Mouse (Mus musculus): ENCODE data around the gene Mapk10. TPM values are rescaled to one million over a fixed set of nuclear protein-coding genes. Genes with fewer than 3 reads are reported as not detected.

The Mapk10 gene
- total and polyA plus RNA-seq, 3 experiments: 0.10 to 0.95 (median 0.47) TPM

DNA sequence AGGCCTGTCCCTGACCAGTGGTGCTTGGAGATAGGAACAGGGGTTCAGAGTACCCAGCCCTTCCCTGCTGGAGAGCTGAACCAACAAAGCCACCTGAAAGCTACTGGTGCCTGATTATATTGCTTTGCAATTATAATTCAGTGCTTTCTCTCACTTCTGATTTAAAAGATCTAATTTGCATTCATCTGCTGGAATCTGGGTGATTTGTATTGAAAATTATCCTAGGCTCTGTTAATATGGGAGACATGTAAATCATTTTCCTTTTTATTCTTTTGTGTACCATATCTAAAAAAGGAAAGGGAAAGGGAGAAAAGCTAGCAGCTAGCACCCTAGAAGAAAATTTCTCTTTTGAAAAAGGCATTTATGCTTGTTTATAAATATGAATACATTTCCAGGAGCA is 234.6 kb downstream of the Mapk10 start:
- Histone ChIP-seq H3K27me3 (replicated peaks) (no peaks in the 10 kb centered on the region), H3K27ac (ENCODE audit: insufficient read depth, low read depth) (no peak overlapping the region), H3K36me3 (replicated peaks in 1 of 2; ENCODE audit: control insufficient read depth in 1 of 2, insufficient read depth in 1 of 2, low read length in 1 of 2) (no peaks in the 10 kb centered on the region), H3K4me2 (ENCODE audit: insufficient read depth, low read depth, poor library complexity, severe bottlenecking) (peak overlapping the region; percentile 31; the same call in 1 of the 2 replicates), H3K4me3 (replicated peaks in 1 of 3; ENCODE audit: low read depth in 2 of 3, low read length in 2 of 3, poor library complexity in 1 of 3) (no peak overlapping the region), H3K79me2 (replicated peaks; ENCODE audit: control insufficient read depth, extremely low read depth, insufficient read depth, poor library complexity, severe bottlenecking) (no peaks in the 10 kb centered on the region), H3K4me1 (ENCODE audit: control insufficient read depth in 1 of 2, insufficient read depth in 2 of 2) (peaks cover 5 to 16% of the 10 kb centered on the region in 2 experiments; a peak in 3 of 4 replicates), H3K9ac (ENCODE audit: insufficient read depth, low read depth) (no peak overlapping the region), H3K9me3 (replicated peaks; ENCODE audit: low read length) (no peaks in the 10 kb centered on the region)
- DNase-seq (ENCODE audit: extremely low read depth): no peak
- in situ Hi-C loops (cut with MboI; ENCODE audit: low pct_ligation_motif_present, low pct_unique_long_range_greater_than_20kb, low sequenced_read_pairs) (no loop called here), dilution Hi-C loops (cut with MboI; ENCODE audit: extremely low pct_ligation_motif_present, extremely low pct_unique_long_range_greater_than_20kb, low sequenced_read_pairs) (no loop called here)
- TF ChIP-seq RAD21 (IDR thresholded peaks at IDR 0.05; ENCODE audit: low read depth, low read length) (no peak), KAT2A (IDR thresholded peaks at IDR 0.05; ENCODE audit: insufficient replicate concordance, low read length) (no peak), CHD1 (IDR thresholded peaks at IDR 0.05; ENCODE audit: low read depth, low read length) (no peak), JUND (conservative IDR thresholded peaks at IDR 0.05; ENCODE audit: low read depth, low read length) (no peak), USF2 (conservative IDR thresholded peaks at IDR 0.05; ENCODE audit: low read depth, low read length) (no peak), EP300 (IDR thresholded peaks at IDR 0.05; ENCODE audit: low read length) (no peak), MXI1 (IDR thresholded peaks at IDR 0.05; ENCODE audit: low read depth, low read length) (no peak)

- Histone ChIP-seq H3K36me3 (replicated peaks in 1 of 2; ENCODE audit: control insufficient read depth in 1 of 2, insufficient read depth in 1 of 2, low read length in 1 of 2) (no peaks in the 10 kb centered on the region), H3K27ac (ENCODE audit: insufficient read depth, low read depth) (no peak overlapping the region), H3K4me3 (replicated peaks in 1 of 3; ENCODE audit: low read depth in 2 of 3, low read length in 2 of 3, poor library complexity in 1 of 3) (no peak overlapping the region), H3K27me3 (replicated peaks) (no peaks in the 10 kb centered on the region), H3K4me2 (ENCODE audit: insufficient read depth, low read depth, poor library complexity, severe bottlenecking) (no peak overlapping the region), H3K9me3 (replicated peaks; ENCODE audit: low read length) (no peaks in the 10 kb centered on the region), H3K9ac (ENCODE audit: insufficient read depth, low read depth) (no peak overlapping the region), H3K4me1 (ENCODE audit: control insufficient read depth in 1 of 2, insufficient read depth in 2 of 2) (peaks cover 5 to 16% of the 10 kb centered on the region in 2 experiments; a peak in 3 of 4 replicates), H3K79me2 (replicated peaks; ENCODE audit: control insufficient read depth, extremely low read depth, insufficient read depth, poor library complexity, severe bottlenecking) (no peaks in the 10 kb centered on the region)
- dilution Hi-C loops (cut with MboI; ENCODE audit: extremely low pct_ligation_motif_present, extremely low pct_unique_long_range_greater_than_20kb, low sequenced_read_pairs): no loop called here
- no peak for DNase-seq (ENCODE audit: extremely low read depth)
- no peak for TF ChIP-seq ZC3H11A (IDR thresholded peaks at IDR 0.05; ENCODE audit: low read depth, low read length)
- TF ChIP-seq CTCF (conservative IDR thresholded peaks at IDR 0.05 in 1 of 2, IDR thresholded peaks at IDR 0.05 in 1 of 2; ENCODE audit: low read depth in 2 of 2, low read length in 2 of 2): no peak
- TF ChIP-seq EP300 (IDR thresholded peaks at IDR 0.05; ENCODE audit: low read length): no peak
- no peak for TF ChIP-seq RAD21 (IDR thresholded peaks at IDR 0.05; ENCODE audit: low read depth, low read length)
- TF ChIP-seq SIN3A (IDR thresholded peaks at IDR 0.05; ENCODE audit: low read length): no peak
- TF ChIP-seq RCOR1 (conservative IDR thresholded peaks at IDR 0.05; ENCODE audit: low read depth, low read length): no peak
- no peak for TF ChIP-seq TBP (conservative IDR thresholded peaks at IDR 0.05; ENCODE audit: low read depth, low read length)
- no peak for TF ChIP-seq USF1 (IDR thresholded peaks at IDR 0.05; ENCODE audit: low read depth, low read length)
- TF ChIP-seq MAZ (IDR thresholded peaks at IDR 0.05; ENCODE audit: low read depth, low read length): no peak
- TF ChIP-seq MAX (IDR thresholded peaks at IDR 0.05; ENCODE audit: low read length): no peak
- no peak for TF ChIP-seq KAT2A (IDR thresholded peaks at IDR 0.05; ENCODE audit: insufficient replicate concordance, low read length)
- TF ChIP-seq MEF2A (IDR thresholded peaks at IDR 0.05; ENCODE audit: borderline replicate concordance, low read depth, low read length): no peak
- no peak for TF ChIP-seq JUN (IDR thresholded peaks at IDR 0.05; ENCODE audit: insufficient read depth, low read depth, low read length)
- TF ChIP-seq ZKSCAN1 (IDR thresholded peaks at IDR 0.05; ENCODE audit: borderline replicate concordance, low read depth, low read length): no peak
- TF ChIP-seq IRF4 (IDR thresholded peaks at IDR 0.05; ENCODE audit: low read depth, low read length): no peak
- TF ChIP-seq ZMIZ1 (IDR thresholded peaks at IDR 0.05; ENCODE audit: low read depth, low read length): no peak
- no peak for TF ChIP-seq MYC (IDR thresholded peaks at IDR 0.05; ENCODE audit: low read depth, low read length)
- TF ChIP-seq MAFK (IDR thresholded peaks at IDR 0.05; ENCODE audit: insufficient replicate concordance, low read length): no peak
- no peak for TF ChIP-seq NELFE (IDR thresholded peaks at IDR 0.05; ENCODE audit: low read depth, low read length)
- in situ Hi-C loops (cut with MboI; ENCODE audit: low pct_ligation_motif_present, low pct_unique_long_range_greater_than_20kb, low sequenced_read_pairs): no loop called here
Observed at GRCm38 (mm10) chr5:102974400-102974799, 236.7 kb downstream of the Mapk10 start.
